Mouse (Mus musculus) forebrain, postnatal 0 days (tissue): Measurements from ENCODE around the gene Slamf9. TPM values are rescaled to one million over a fixed set of nuclear protein-coding genes. Genes with fewer than 3 reads are reported as not detected.

ENCODE experiments used
- ATAC-seq: fragments of 200-750 bp; cut with Nextera tagmentation; 2 replicates; pipeline ENCODE4 v1.8.0; 2017; ENCODE audit warnings: mild to moderate bottlenecking, moderate library complexity
- DNase-seq: peaks from one replicate; pipeline ENCODE4 v3.0.0-alpha.2; 2015
- H3K27ac ChIP-seq: fragments of 300-500 bp; sonication (generic); 2 replicates; pipeline ENCODE4 v1.5.1; 2014; ENCODE audit warnings: low read depth, mild to moderate bottlenecking, antibody characterized with exemption, low read length, moderate library complexity, mixed read lengths
- H3K27me3 ChIP-seq: fragments of 300-500 bp; sonication (generic); 2 replicates; pipeline ENCODE4 v1.6.1; 2014; ENCODE audit warnings: mild to moderate bottlenecking, low read length, mixed read lengths; ENCODE audit not compliant: insufficient read depth
- H3K36me3 ChIP-seq: fragments of 300-500 bp; sonication (generic); 2 replicates; pipeline ENCODE4 v1.6.1; 2014; ENCODE audit warnings: mild to moderate bottlenecking, moderate library complexity; ENCODE audit not compliant: insufficient read depth
- H3K4me1 ChIP-seq: fragments of 300-500 bp; sonication (generic); 2 replicates; pipeline ENCODE4 v1.6.1; 2014; ENCODE audit warnings: antibody characterized with exemption; ENCODE audit not compliant: insufficient read depth
- H3K4me2 ChIP-seq: fragments of 300-500 bp; sonication (generic); 2 replicates; pipeline ENCODE4 v1.6.1; 2014; ENCODE audit warnings: low read depth, mild to moderate bottlenecking, moderate library complexity
- H3K4me3 ChIP-seq: fragments of 300-500 bp; sonication (generic); 2 replicates; pipeline ENCODE4 v1.5.1; 2014; ENCODE audit warnings: low read depth, low read length, mixed read lengths
- H3K9ac ChIP-seq: fragments of 300-500 bp; sonication (generic); 2 replicates; pipeline ENCODE4 v1.6.1; 2014; ENCODE audit warnings: mild to moderate bottlenecking
- H3K9me3 ChIP-seq: fragments of 300-500 bp; sonication (generic); 2 replicates; pipeline ENCODE4 v1.6.1; 2016; ENCODE audit warnings: low read length
- CTCF ChIP-seq: sonication (generic); IDR thresholded peaks from 2 replicates; pipeline ENCODE4 v1.5.1; 2016; ENCODE audit warnings: antibody characterized with exemption, control low read depth, low read depth
- WGBS: fragments of 180-500 bp; shearing (Covaris S2); extraction: QIAGEN DNeasy Blood & Tissue Kit; methylation state at CpG from one replicate; pipeline ENCODE4 v1.1.7; 2014; 5-methylcytosine and 5-hydroxymethylcytosine counted together
- polyA plus RNA-seq: library from polyadenylated mRNA; unstranded; fragments of >200 nt; fragmentation: Nextera tagmentation; extraction: Ambion mirVana; gene quantifications from 2 replicates; pipeline ENCODE4 v1.2.1, GENCODE M21; 2015
- total RNA-seq: library from RNA; depleted of rRNA; stranded (reverse); fragments of >200 nt; gene quantifications from 2 replicates; pipeline ENCODE4 v1.2.3, GENCODE M21; 2014

Slamf9 gene
- total and polyA plus RNA-seq, 2 experiments from 2014 or later, result 0.30 to 0.43 TPM

GRCm38 (mm10) chr1:172461602-172462001, 13.6 kb upstream of the Slamf9 start:
- Histone ChIP-seq H3K36me3 (no peaks in the 10 kb centered on the region), H3K27ac (no peak overlapping the region), H3K4me2 (no peak overlapping the region), H3K9me3 (no peaks in the 10 kb centered on the region), H3K27me3 (no peaks in the 10 kb centered on the region), H3K4me3 (no peak overlapping the region), H3K4me1 (no peaks in the 10 kb centered on the region), H3K9ac (no peak overlapping the region)
- no peak for DNase-seq
- TF ChIP-seq CTCF, result no peak
- no peak for ATAC-seq
- WGBS, result 85% methylated on average over 2 of the region's 2 CpGs

GRCm38 (mm10) chr1:172462534-172462933, 12.6 kb upstream of the Slamf9 start:
- ATAC-seq (no peak), DNase-seq (no peak)
- no peak for TF ChIP-seq CTCF
- Histone ChIP-seq H3K4me2 (no peak overlapping the region), H3K4me1 (no peaks in the 10 kb centered on the region), H3K9ac (no peak overlapping the region), H3K27ac (no peak overlapping the region), H3K9me3 (no peaks in the 10 kb centered on the region), H3K27me3 (no peaks in the 10 kb centered on the region), H3K36me3 (no peaks in the 10 kb centered on the region), H3K4me3 (no peak overlapping the region)
- 85% methylated on average over 3 of the region's 3 CpGs for WGBS

GRCm38 (mm10) chr1:172463387-172464333, 11.5 kb upstream of the Slamf9 start:
- no peak overlapping the region for H3K4me2 ChIP-seq
- no peaks in the 10 kb centered on the region for H3K4me1 ChIP-seq
- TF ChIP-seq CTCF, result no peak
- no peak for ATAC-seq
- no peak overlapping the region for H3K9ac ChIP-seq
- WGBS, result 89% methylated on average over 16 of the region's 16 CpGs
- H3K27ac ChIP-seq, result no peak overlapping the region
- no peak overlapping the region for H3K4me3 ChIP-seq
- H3K9me3 ChIP-seq, result no peaks in the 10 kb centered on the region
- no peaks in the 10 kb centered on the region for H3K36me3 ChIP-seq
- H3K27me3 ChIP-seq, result no peaks in the 10 kb centered on the region
- no peak for DNase-seq

GRCm38 (mm10) chr1:172468301-172468877, 6.8 kb upstream of the Slamf9 start:
- ATAC-seq, result no peak
- no peak overlapping the region for H3K9ac ChIP-seq
- no peak overlapping the region for H3K27ac ChIP-seq
- 80% methylated on average over 11 of the region's 11 CpGs for WGBS
- TF ChIP-seq CTCF, result no peak
- H3K36me3 ChIP-seq, result no peaks in the 10 kb centered on the region
- DNase-seq, result no peak
- no peaks in the 10 kb centered on the region for H3K9me3 ChIP-seq
- H3K4me3 ChIP-seq, result no peak overlapping the region
- H3K4me2 ChIP-seq, result no peak overlapping the region
- H3K27me3 ChIP-seq, result no peaks in the 10 kb centered on the region
- no peaks in the 10 kb centered on the region for H3K4me1 ChIP-seq

- WGBS, result 91% methylated on average over 5 of the region's 5 CpGs
- no peak overlapping the region for H3K27ac ChIP-seq
Measured at GRCm38 (mm10) chr1:172469373-172469772, 5.8 kb upstream of the Slamf9 start.

DNA sequence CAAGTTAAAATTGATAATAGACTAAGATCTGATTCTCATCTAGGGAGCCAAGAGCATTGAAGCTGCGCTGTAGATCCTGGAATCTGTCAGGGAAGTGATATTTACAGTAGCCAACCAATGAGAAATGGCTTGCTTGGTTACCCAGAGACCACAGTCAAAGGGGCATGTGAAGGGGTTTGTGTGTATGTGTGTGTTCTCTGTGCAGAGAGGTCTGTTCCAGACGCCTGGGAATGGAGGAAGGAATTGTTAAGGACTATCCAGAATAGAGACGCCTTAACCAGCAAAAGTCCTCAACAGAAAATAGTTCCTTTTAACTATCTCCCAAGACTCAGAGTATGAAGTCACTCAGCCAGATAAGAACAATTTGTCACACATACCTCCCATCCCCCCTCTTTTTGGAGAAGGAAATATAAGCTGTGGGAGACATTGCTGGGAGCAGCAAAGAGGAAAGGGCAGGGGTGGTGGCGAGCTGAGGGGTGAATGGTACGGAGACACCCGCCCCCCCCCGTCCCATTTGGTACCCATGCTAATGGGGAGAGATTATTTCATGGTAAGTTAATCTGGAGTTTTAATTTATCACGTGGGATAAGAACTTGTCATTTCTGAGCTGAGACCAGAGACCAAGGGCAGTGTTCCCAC, 5.2 kb upstream of the Slamf9 start:
- Histone ChIP-seq H3K4me1 (no peaks in the 10 kb centered on the region), H3K27ac (no peak overlapping the region), H3K4me3 (no peak overlapping the region), H3K9me3 (no peaks in the 10 kb centered on the region), H3K27me3 (no peaks in the 10 kb centered on the region), H3K36me3 (no peaks in the 10 kb centered on the region), H3K9ac (no peak overlapping the region), H3K4me2 (no peak overlapping the region)
- DNase-seq (no peak), ATAC-seq (no peak)
- WGBS, result 73% methylated on average over 8 of the region's 8 CpGs
- TF ChIP-seq CTCF, result no peak

More at GRCm38 (mm10) chr1:172469373-172469772, 5.8 kb upstream of the Slamf9 start:
- Histone ChIP-seq H3K27me3 (no peaks in the 10 kb centered on the region), H3K9me3 (no peaks in the 10 kb centered on the region), H3K9ac (no peak overlapping the region), H3K36me3 (no peaks in the 10 kb centered on the region), H3K4me1 (no peaks in the 10 kb centered on the region), H3K4me2 (no peak overlapping the region), H3K4me3 (no peak overlapping the region)
- no peak for DNase-seq
- TF ChIP-seq CTCF, result no peak
- ATAC-seq, result no peak

- Histone ChIP-seq H3K4me1 (no peaks in the 10 kb centered on the region), H3K4me2 (no peak overlapping the region), H3K9me3 (no peaks in the 10 kb centered on the region), H3K4me3 (no peak overlapping the region), H3K27ac (no peak overlapping the region), H3K27me3 (no peaks in the 10 kb centered on the region), H3K9ac (no peak overlapping the region), H3K36me3 (no peaks in the 10 kb centered on the region)
- TF ChIP-seq CTCF, result no peak
- ATAC-seq, result no peak
- DNase-seq, result no peak
Measured at GRCm38 (mm10) chr1:172472909-172473308, 2.2 kb upstream of the Slamf9 start.
